Mouse (Mus musculus): ENCODE results near the gene Ntrk3. TPM values are rescaled to one million over a fixed set of nuclear protein-coding genes. Genes with fewer than 3 reads are reported as not detected.

The Ntrk3 gene
- polyA plus RNA-seq, 1 experiment from 2014 or later: 1.3 TPM

DNA sequence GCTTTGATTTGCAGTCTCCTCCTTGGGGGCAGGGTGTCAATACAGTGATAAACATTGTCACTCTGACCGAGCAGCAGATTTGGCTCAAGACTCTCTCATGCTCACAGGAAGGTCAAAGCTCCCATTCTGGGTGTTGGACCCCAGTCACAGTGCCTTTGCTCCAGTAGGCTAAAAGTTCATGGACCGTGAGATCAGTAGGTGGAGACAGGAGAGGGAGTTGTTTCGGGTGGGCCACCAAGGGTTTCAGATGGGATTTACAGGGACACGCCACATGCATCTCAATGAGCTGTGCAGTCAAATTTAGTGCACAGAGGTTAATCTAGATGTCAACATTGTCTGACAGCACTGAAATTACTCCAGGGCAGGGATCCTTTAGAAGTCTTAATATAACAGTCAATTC lies 552.2 kb downstream of the Ntrk3 start:
- Histone ChIP-seq H3K4me1 (replicated peaks; ENCODE audit: insufficient read depth, low read length) (no peaks in the 10 kb centered on the region), H3K9me3 (replicated peaks; ENCODE audit: low read length) (no peaks in the 10 kb centered on the region), H3K36me3 (ENCODE audit: insufficient read depth, low read length) (no peaks in the 10 kb centered on the region), H3K4me3 (replicated peaks; ENCODE audit: low read depth, low read length) (no peak overlapping the region), H3K27me3 (ENCODE audit: insufficient read depth, low read length) (no peaks in the 10 kb centered on the region), H3K4me2 (ENCODE audit: low read length) (no peak overlapping the region), H3K9ac (ENCODE audit: low read depth, low read length) (no peak overlapping the region), H3K27ac (no peak overlapping the region)
- no peak for TF ChIP-seq CTCF (IDR thresholded peaks at IDR 0.05; ENCODE audit: low read depth)
- 20% methylated on average over 4 of the region's 4 CpGs for whole genome bisulfite sequencing
- DNase-seq (ENCODE audit: low spot score): peak; percentile 81
- ATAC-seq (replicated peaks; ENCODE audit: low FRiP score, low read depth): peak; percentile 73

DNA sequence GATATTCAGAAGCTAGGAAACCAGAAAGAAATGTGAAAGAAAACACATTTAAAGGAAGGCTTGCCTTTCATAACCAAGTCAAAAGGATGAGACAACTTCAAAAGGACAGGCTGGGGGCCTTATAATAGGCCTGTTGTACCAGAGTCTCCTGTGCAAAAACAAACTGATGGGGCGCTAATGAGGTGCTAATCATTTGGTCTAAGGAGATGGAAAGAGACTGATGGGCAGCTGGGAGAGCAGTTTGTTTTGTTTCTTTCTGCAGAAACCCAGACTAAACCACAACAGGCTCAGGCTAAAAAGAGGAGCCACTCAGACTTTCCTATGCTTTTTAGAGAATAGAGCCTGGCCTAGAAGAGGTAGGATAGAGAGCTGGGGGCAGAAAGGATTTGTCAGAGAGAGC lies 554.4 kb downstream of the Ntrk3 start:
- ATAC-seq (replicated peaks; ENCODE audit: low FRiP score, low read depth): no peak
- no peaks in the 10 kb centered on the region for H3K36me3 ChIP-seq (ENCODE audit: insufficient read depth, low read length)
- WGBS: 50% methylated on average over 1 of the region's 1 CpGs
- TF ChIP-seq CTCF (IDR thresholded peaks at IDR 0.05; ENCODE audit: low read depth): no peak
- H3K4me1 ChIP-seq (replicated peaks; ENCODE audit: insufficient read depth, low read length): no peaks in the 10 kb centered on the region
- H3K4me3 ChIP-seq (replicated peaks; ENCODE audit: low read depth, low read length): no peak overlapping the region
- no peak overlapping the region for H3K27ac ChIP-seq
- no peak overlapping the region for H3K9ac ChIP-seq (ENCODE audit: low read depth, low read length)
- H3K4me2 ChIP-seq (ENCODE audit: low read length): no peak overlapping the region
- no peaks in the 10 kb centered on the region for H3K9me3 ChIP-seq (replicated peaks; ENCODE audit: low read length)
- DNase-seq (ENCODE audit: low spot score): no peak
- H3K27me3 ChIP-seq (ENCODE audit: insufficient read depth, low read length): no peaks in the 10 kb centered on the region

DNA sequence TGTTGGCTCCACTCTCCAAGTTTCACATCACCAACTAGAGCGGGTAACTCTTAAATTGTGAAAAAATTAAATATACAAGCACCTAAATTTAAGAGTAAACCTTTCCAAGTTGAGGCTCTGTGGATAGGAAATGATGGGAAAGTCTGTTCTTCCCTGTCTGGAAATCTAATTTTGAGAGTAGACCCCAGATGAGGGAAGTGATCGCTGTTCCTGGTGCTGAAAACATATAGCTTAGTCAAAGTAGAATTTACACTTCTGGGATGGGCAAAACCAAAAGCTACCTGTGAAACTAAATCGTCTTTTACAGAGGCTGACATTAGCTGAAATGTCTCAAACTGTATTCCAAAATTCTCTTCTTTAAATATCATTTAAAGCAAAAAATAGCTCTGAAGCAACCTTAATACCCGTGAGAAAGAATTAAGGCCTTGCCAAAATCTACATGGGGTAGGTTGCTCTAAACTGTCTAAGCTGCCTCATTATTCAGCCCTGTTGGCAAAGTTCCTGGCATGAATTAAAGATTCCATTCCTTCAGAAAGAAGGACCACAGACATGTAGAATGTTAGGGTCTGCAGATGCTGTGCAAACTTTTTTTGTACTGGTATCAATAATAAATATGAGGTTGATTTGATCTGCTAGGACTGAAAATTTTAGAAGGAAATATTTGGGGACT lies 557.7 kb downstream of the Ntrk3 start:
- TF ChIP-seq CTCF (IDR thresholded peaks at IDR 0.05; ENCODE audit: low read depth): no peak
- H3K4me2 ChIP-seq (ENCODE audit: low read length): no peak overlapping the region
- WGBS: 77% methylated on average over 4 of the region's 4 CpGs
- no peaks in the 10 kb centered on the region for H3K4me1 ChIP-seq (replicated peaks; ENCODE audit: insufficient read depth, low read length)
- no peak overlapping the region for H3K27ac ChIP-seq
- ATAC-seq (replicated peaks; ENCODE audit: low FRiP score, low read depth) (no peak), DNase-seq (ENCODE audit: low spot score) (peak; percentile 58)
- H3K27me3 ChIP-seq (ENCODE audit: insufficient read depth, low read length): no peaks in the 10 kb centered on the region
- H3K9ac ChIP-seq (ENCODE audit: low read depth, low read length): no peak overlapping the region
- no peaks in the 10 kb centered on the region for H3K36me3 ChIP-seq (ENCODE audit: insufficient read depth, low read length)
- no peaks in the 10 kb centered on the region for H3K9me3 ChIP-seq (replicated peaks; ENCODE audit: low read length)
- no peak overlapping the region for H3K4me3 ChIP-seq (replicated peaks; ENCODE audit: low read depth, low read length)

DNA sequence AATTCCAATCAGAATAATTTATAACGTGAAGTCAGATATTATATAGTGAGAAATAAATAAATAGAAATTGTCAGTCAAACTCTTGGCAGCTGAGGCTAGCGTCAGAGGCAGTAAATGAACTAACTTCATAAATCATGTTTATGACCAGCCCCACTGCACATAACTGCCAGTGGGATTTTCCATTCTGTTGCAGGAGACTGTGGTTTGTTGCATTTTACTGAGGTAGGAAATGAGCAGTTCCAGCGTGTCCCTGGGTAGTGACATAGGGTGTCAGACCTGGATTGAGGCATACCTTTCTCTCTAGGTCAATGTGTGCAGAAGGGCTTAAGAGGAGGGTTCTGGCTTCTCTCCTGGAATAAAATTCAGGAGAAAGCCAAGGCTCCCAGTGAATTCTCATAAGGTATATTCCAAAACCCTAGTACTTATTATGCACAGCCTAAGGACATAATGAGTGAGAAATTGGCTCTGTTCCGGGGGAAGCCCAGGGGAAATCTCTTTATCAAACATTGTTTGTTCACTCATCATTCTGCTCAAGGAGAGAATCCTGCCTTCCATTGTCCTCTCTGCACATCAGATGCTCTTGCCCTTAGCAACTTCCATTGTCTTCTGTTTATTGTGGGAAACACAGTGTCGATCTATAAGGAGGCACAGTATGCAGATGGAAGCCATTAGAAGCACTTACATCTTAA lies 565.4 kb downstream of the Ntrk3 start:
- H3K27ac ChIP-seq: no peak overlapping the region
- no peaks in the 10 kb centered on the region for H3K9me3 ChIP-seq (replicated peaks; ENCODE audit: low read length)
- no peaks in the 10 kb centered on the region for H3K36me3 ChIP-seq (ENCODE audit: insufficient read depth, low read length)
- no peaks in the 10 kb centered on the region for H3K4me1 ChIP-seq (replicated peaks; ENCODE audit: insufficient read depth, low read length)
- no peak overlapping the region for H3K9ac ChIP-seq (ENCODE audit: low read depth, low read length)
- ATAC-seq (replicated peaks; ENCODE audit: low FRiP score, low read depth): no peak
- no peak overlapping the region for H3K4me2 ChIP-seq (ENCODE audit: low read length)
- DNase-seq (ENCODE audit: low spot score): peak; percentile 18
- 53% methylated on average over 5 of the region's 5 CpGs for WGBS
- H3K4me3 ChIP-seq (replicated peaks; ENCODE audit: low read depth, low read length): no peak overlapping the region
- TF ChIP-seq CTCF (IDR thresholded peaks at IDR 0.05; ENCODE audit: low read depth): no peak
- H3K27me3 ChIP-seq (ENCODE audit: insufficient read depth, low read length): no peaks in the 10 kb centered on the region

DNA sequence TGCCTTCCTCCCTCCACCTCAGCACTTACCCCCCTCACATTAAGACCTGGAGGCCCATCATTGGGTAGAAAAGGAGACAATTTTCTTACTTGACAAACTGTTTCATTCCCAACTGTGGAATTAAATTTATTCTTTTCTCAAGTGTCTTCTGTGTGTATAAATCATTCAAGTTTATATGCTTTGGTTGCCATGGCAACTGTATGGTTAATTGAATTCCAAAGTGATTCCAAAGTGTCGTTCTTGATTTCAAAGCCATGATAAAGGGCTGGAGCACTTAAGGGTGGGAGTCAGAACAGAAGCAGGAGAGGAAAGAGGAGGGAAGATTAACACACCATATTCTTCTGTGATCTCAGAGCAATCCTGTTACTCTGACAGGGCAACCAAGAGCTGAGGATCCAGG lies 572.3 kb downstream of the Ntrk3 start:
- Histone ChIP-seq H3K9me3 (replicated peaks; ENCODE audit: low read length) (no peaks in the 10 kb centered on the region), H3K9ac (ENCODE audit: low read depth, low read length) (no peak overlapping the region), H3K36me3 (ENCODE audit: insufficient read depth, low read length) (no peaks in the 10 kb centered on the region), H3K4me1 (replicated peaks; ENCODE audit: insufficient read depth, low read length) (no peaks in the 10 kb centered on the region), H3K4me3 (replicated peaks; ENCODE audit: low read depth, low read length) (no peak overlapping the region), H3K27me3 (ENCODE audit: insufficient read depth, low read length) (no peaks in the 10 kb centered on the region), H3K27ac (no peak overlapping the region), H3K4me2 (ENCODE audit: low read length) (no peak overlapping the region)
- no peak for TF ChIP-seq CTCF (IDR thresholded peaks at IDR 0.05; ENCODE audit: low read depth)
- ATAC-seq (replicated peaks; ENCODE audit: low FRiP score, low read depth) (no peak), DNase-seq (ENCODE audit: low spot score) (peak; percentile 45)
- WGBS: 18% methylated on average over 1 of the region's 1 CpGs

DNA sequence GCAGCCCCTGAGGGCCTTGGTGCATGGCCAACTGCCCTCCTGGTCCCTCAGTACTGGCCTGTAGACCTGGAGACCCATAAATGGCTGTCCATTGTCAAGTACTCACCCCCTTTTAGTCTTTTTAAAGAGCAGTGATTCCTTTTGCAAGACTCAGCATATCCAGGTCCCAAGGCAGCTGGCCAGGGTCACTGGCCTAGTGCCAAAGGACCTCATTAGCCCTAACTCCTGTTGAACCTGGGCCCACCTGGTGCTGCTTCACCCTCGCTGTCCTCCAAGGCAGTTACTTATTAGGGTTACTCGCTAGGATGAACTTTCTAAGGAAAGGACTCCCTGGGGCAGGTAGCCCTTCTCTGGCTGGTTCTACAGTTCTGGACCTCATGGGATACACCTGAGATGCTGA lies 579.9 kb downstream of the Ntrk3 start:
- no peaks in the 10 kb centered on the region for H3K36me3 ChIP-seq (ENCODE audit: insufficient read depth, low read length)
- DNase-seq (ENCODE audit: low spot score): no peak
- no peak overlapping the region for H3K4me3 ChIP-seq (replicated peaks; ENCODE audit: low read depth, low read length)
- no peak for TF ChIP-seq CTCF (IDR thresholded peaks at IDR 0.05; ENCODE audit: low read depth)
- H3K9me3 ChIP-seq (replicated peaks; ENCODE audit: low read length): no peaks in the 10 kb centered on the region
- 60% methylated on average over 2 of the region's 2 CpGs for WGBS
- H3K27me3 ChIP-seq (ENCODE audit: insufficient read depth, low read length): no peaks in the 10 kb centered on the region
- no peak overlapping the region for H3K9ac ChIP-seq (ENCODE audit: low read depth, low read length)
- no peak overlapping the region for H3K4me2 ChIP-seq (ENCODE audit: low read length)
- no peak overlapping the region for H3K27ac ChIP-seq
- H3K4me1 ChIP-seq (replicated peaks; ENCODE audit: insufficient read depth, low read length): no peaks in the 10 kb centered on the region
- ATAC-seq (replicated peaks; ENCODE audit: low FRiP score, low read depth): no peak

All from kidney, postnatal 0 days (tissue).